Mouse (Mus musculus) layer of hippocampus, postnatal 25 days (tissue): ENCODE results near the gene Lrrc36. TPM values are rescaled to one million over a fixed set of nuclear protein-coding genes. Genes with fewer than 3 reads are reported as not detected.

Source experiments
- DNase-seq, 2 experiments: peaks; one replicate each; pipeline ENCODE4 v3.0.0; 2022; ENCODE audit warnings: mixed read lengths in 2 of 2, low spot score in 1 of 2; ENCODE audit errors: extremely low spot score in 1 of 2
- total RNA-seq, 2 experiments: library from RNA; stranded (reverse); gene quantifications; 2 replicates each; pipeline ENCODE4 v1.2.3; 2021

Gene Lrrc36
- total RNA-seq, 2 experiments from 2014 or later = 0.34 to 0.59 TPM

GRCm38 (mm10) chr8:105477792-105478191 lies 64.4 kb downstream of the Lrrc36 start:
- DNase-seq = no peak

- no peak for DNase-seq
These were observed 67.6 kb downstream of the Lrrc36 start for GRCm38 (mm10) chr8:105481013-105481412.

- no peak for DNase-seq
These were observed 68.1 kb downstream of the Lrrc36 start for GRCm38 (mm10) chr8:105481453-105481852.

- no peak for DNase-seq
These were observed 68.8 kb downstream of the Lrrc36 start for GRCm38 (mm10) chr8:105482123-105482522.

- no peak for DNase-seq
These were observed 70.0 kb downstream of the Lrrc36 start for GRCm38 (mm10) chr8:105483212-105484029.

GRCm38 (mm10) chr8:105484030-105484368 lies 70.6 kb downstream of the Lrrc36 start:
- DNase-seq = no peak

GRCm38 (mm10) chr8:105484392-105484791 lies 71.0 kb downstream of the Lrrc36 start:
- no peak for DNase-seq

- no peak for DNase-seq
These were observed 74.7 kb downstream of the Lrrc36 start for GRCm38 (mm10) chr8:105488082-105488481.

GRCm38 (mm10) chr8:105489281-105489680 lies 75.9 kb downstream of the Lrrc36 start:
- no peak for DNase-seq

GRCm38 (mm10) chr8:105493495-105493894 lies 80.1 kb downstream of the Lrrc36 start:
- no peak for DNase-seq

- no peak for DNase-seq
These were observed 81.2 kb downstream of the Lrrc36 start for GRCm38 (mm10) chr8:105494566-105494965.

- DNase-seq = no peak
These were observed 82.3 kb downstream of the Lrrc36 start for GRCm38 (mm10) chr8:105495350-105496302.

GRCm38 (mm10) chr8:105496439-105497180 lies 83.2 kb downstream of the Lrrc36 start, which contains the start of gene Zdhhc1:
TSS of gene Zdhhc1 (minus strand) at chr8:105496902.
- peak; percentile 89 to 92 for DNase-seq

GRCm38 (mm10) chr8:105499787-105500186 lies 86.4 kb downstream of the Lrrc36 start:
- DNase-seq = no peak

- DNase-seq = no peak
These were observed 91.2 kb downstream of the Lrrc36 start for GRCm38 (mm10) chr8:105504617-105505016.

- no peak for DNase-seq
These were observed 93.6 kb downstream of the Lrrc36 start for GRCm38 (mm10) chr8:105506977-105507376.

- DNase-seq = no peak
These were observed 95.4 kb downstream of the Lrrc36 start for GRCm38 (mm10) chr8:105508758-105509157.

GRCm38 (mm10) chr8:105509997-105510735 lies 96.8 kb downstream of the Lrrc36 start:
- DNase-seq = no peak
